Mouse (Mus musculus): ENCODE results near the gene Srrm3.

Gene Srrm3

GRCm38 (mm10) chr5:135806555-135807262, at the start of gene Srrm3:
Srrm3 (plus strand) TSS chr5:135806890.
- in situ Hi-C loops (cut with MboI; ENCODE audit: unreplicated experiment in 2 of 2) = loop anchor here in 1 of 2 experiments (5.0 kb wide), 1 partner anchor 41 kb away; no protein-coding TSS in a partner anchor

- in situ Hi-C loops (cut with MboI; ENCODE audit: unreplicated experiment in 2 of 2) = loop anchor here (5.0 to 10.0 kb wide), 2 partner anchors 130 to 357 kb away; partner anchors contain the start of gene Rhbdd2 (in 2 of the 2)
Observed at GRCm38 (mm10) chr5:135761881-135762280, 44.8 kb upstream of the Srrm3 start.

GRCm38 (mm10) chr5:135763526-135763925, 43.2 kb upstream of the Srrm3 start:
- in situ Hi-C loops (cut with MboI; ENCODE audit: unreplicated experiment in 2 of 2) = loop anchor here (5.0 to 10.0 kb wide), 2 partner anchors 131 to 359 kb away; partner anchors contain the start of gene Rhbdd2 (in 2 of the 2)

- in situ Hi-C loops (cut with MboI; ENCODE audit: unreplicated experiment in 2 of 2) = loop anchor here (5.0 to 10.0 kb wide), 4 partner anchors 133 to 363 kb away; partner anchors contain the start of genes Rhbdd2 (in 2 of the 2) and Hip1 (in 1 of the 2)
Observed at GRCm38 (mm10) chr5:135764971-135765370, 41.7 kb upstream of the Srrm3 start.

- in situ Hi-C loops (cut with MboI; ENCODE audit: unreplicated experiment in 2 of 2) = no loop called here
Observed at GRCm38 (mm10) chr5:135772519-135772918, 34.2 kb upstream of the Srrm3 start.

- in situ Hi-C loops (cut with MboI; ENCODE audit: unreplicated experiment in 2 of 2) = no loop called here
Observed at GRCm38 (mm10) chr5:135776546-135776945, 30.1 kb upstream of the Srrm3 start.

- in situ Hi-C loops (cut with MboI; ENCODE audit: unreplicated experiment in 2 of 2) = no loop called here
Observed at GRCm38 (mm10) chr5:135777796-135778470, 28.8 kb upstream of the Srrm3 start, which contains the start of gene Styxl1. Styxl1 (minus strand) TSS chr5:135778385.

GRCm38 (mm10) chr5:135778471-135779445, 27.9 kb upstream of the Srrm3 start, which contains the start of gene Mdh2:
Mdh2 (plus strand) TSS chr5:135778480.
- in situ Hi-C loops (cut with MboI; ENCODE audit: unreplicated experiment in 2 of 2) = no loop called here

GRCm38 (mm10) chr5:135780331-135780730, 26.4 kb upstream of the Srrm3 start:
- in situ Hi-C loops (cut with MboI; ENCODE audit: unreplicated experiment in 2 of 2) = no loop called here

GRCm38 (mm10) chr5:135782901-135783300, 23.8 kb upstream of the Srrm3 start:
- in situ Hi-C loops (cut with MboI; ENCODE audit: unreplicated experiment in 2 of 2) = no loop called here

GRCm38 (mm10) chr5:135793996-135794858, 12.5 kb upstream of the Srrm3 start:
- in situ Hi-C loops (cut with MboI; ENCODE audit: unreplicated experiment in 2 of 2) = no loop called here

- in situ Hi-C loops (cut with MboI; ENCODE audit: unreplicated experiment in 2 of 2) = no loop called here
Observed at GRCm38 (mm10) chr5:135794859-135795181, 11.9 kb upstream of the Srrm3 start.

- in situ Hi-C loops (cut with MboI; ENCODE audit: unreplicated experiment in 2 of 2) = loop anchor here in 1 of 2 experiments (5.0 kb wide), 1 partner anchor 48 kb away; no protein-coding TSS in a partner anchor
Observed at GRCm38 (mm10) chr5:135799746-135800145, 6.9 kb upstream of the Srrm3 start.

- in situ Hi-C loops (cut with MboI; ENCODE audit: unreplicated experiment in 2 of 2) = loop anchor here in 1 of 2 experiments (5.0 kb wide), 1 partner anchor 46 kb away; no protein-coding TSS in a partner anchor
Observed at GRCm38 (mm10) chr5:135800927-135801326, 5.8 kb upstream of the Srrm3 start.

- in situ Hi-C loops (cut with MboI; ENCODE audit: unreplicated experiment in 2 of 2) = loop anchor here in 1 of 2 experiments (5.0 kb wide), 1 partner anchor 45 kb away; no protein-coding TSS in a partner anchor
Observed at GRCm38 (mm10) chr5:135802641-135803040, 4.0 kb upstream of the Srrm3 start.

- in situ Hi-C loops (cut with MboI; ENCODE audit: unreplicated experiment in 2 of 2) = loop anchor here in 1 of 2 experiments (5.0 kb wide), 1 partner anchor 44 kb away; no protein-coding TSS in a partner anchor
Observed at GRCm38 (mm10) chr5:135803135-135803534, 3.6 kb upstream of the Srrm3 start.

- in situ Hi-C loops (cut with MboI; ENCODE audit: unreplicated experiment in 2 of 2) = loop anchor here in 1 of 2 experiments (5.0 kb wide), 1 partner anchor 44 kb away; no protein-coding TSS in a partner anchor
Observed at GRCm38 (mm10) chr5:135803676-135804075, 3.0 kb upstream of the Srrm3 start.

GRCm38 (mm10) chr5:135804735-135805134, 2.0 kb upstream of the Srrm3 start:
- in situ Hi-C loops (cut with MboI; ENCODE audit: unreplicated experiment in 2 of 2) = loop anchor here (5.0 kb wide), 1 partner anchor 43 kb away; no protein-coding TSS in a partner anchor

- in situ Hi-C loops (cut with MboI; ENCODE audit: unreplicated experiment in 2 of 2) = loop anchor here in 1 of 2 experiments (5.0 kb wide), 1 partner anchor 40 kb away; no protein-coding TSS in a partner anchor
Observed at GRCm38 (mm10) chr5:135807263-135807637, 560 bp downstream of the Srrm3 start.

All from v-Abl transformed pro-B cells (cell line).